Mouse (Mus musculus): ENCODE data around the gene Fam117a. TPM values are rescaled to one million over a fixed set of nuclear protein-coding genes. Genes with fewer than 3 reads are reported as not detected.

Fam117a gene
- polyA plus RNA-seq, 1 experiment from 2014 or later: 7.7 TPM

DNA sequence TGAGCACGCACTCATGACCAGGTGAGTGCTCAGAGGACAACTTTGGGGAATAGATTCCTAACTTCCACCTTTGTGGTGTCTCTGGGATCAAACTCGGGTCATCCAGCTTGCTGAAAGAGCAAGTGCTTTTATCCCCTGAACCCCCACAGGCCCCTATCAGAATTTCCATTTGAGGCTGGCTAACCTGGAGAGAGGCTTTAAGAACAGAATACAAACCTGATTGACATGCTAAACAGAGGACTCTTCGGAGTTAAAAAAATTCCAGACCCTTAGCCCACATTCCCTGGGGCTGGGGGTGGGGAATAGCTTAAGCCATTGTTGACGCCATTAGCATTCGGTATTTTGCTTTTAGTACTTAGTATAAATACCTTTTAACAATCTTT is 25.4 kb upstream of the Fam117a start:
- no peak for DNase-seq (ENCODE audit: low spot score)
- no peaks in the 10 kb centered on the region for H3K9me3 ChIP-seq (replicated peaks)
- no peaks in the 10 kb centered on the region for H3K27me3 ChIP-seq (ENCODE audit: low read depth, poor library complexity, severe bottlenecking)
- peaks cover 2% of the 10 kb centered on the region; the same call in 1 of the 2 replicates for H3K36me3 ChIP-seq
- H3K27ac ChIP-seq (replicated peaks): peak overlapping the region; percentile 98
- H3K4me3 ChIP-seq: peak overlapping the region; percentile 96
- peaks cover 25% of the 10 kb centered on the region for H3K4me1 ChIP-seq
- WGBS: 24% methylated on average over 5 of the region's 5 CpGs

DNA sequence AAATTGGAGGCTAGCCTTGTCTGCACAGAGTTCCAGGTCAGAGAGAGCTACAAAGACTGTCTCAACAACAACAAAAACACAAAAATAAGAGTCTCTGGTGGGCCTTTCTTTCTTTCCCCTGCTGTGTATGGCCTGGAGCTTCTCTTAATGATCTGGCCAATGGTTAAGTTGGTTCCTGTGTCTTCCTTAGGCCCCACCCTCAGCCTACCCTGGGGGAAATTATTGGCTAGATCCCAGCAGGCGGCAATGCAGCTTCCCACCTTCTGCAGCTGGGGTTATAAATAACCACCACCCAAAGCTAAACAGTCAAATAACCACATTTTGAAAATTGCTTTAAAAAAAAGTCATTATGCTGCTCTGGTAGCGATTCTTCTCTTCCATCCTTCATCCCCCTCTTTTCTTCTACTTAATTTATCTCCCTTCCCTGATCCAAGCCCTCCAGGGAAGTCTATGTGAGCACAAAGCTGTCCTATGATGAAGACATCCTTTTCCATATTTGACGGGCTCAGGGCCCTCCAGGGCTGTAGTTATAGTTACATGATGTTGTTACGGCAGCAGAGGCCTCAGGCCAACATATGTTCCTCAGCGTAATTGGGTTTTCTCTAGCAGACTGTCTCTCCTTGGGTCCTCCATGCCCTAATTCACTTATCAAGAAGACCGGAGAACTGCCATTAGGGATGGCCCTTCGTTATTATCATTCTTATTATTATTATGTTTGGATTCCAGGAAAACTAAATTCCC is 21.4 kb upstream of the Fam117a start:
- Histone ChIP-seq H3K27ac (replicated peaks) (no peak overlapping the region), H3K9me3 (replicated peaks) (no peaks in the 10 kb centered on the region), H3K4me1 (peaks cover 12% of the 10 kb centered on the region), H3K36me3 (no peaks in the 10 kb centered on the region), H3K4me3 (no peak overlapping the region), H3K27me3 (ENCODE audit: low read depth, poor library complexity, severe bottlenecking) (no peaks in the 10 kb centered on the region)
- WGBS: 82% methylated on average over 7 of the region's 7 CpGs
- DNase-seq (ENCODE audit: low spot score): no peak

DNA sequence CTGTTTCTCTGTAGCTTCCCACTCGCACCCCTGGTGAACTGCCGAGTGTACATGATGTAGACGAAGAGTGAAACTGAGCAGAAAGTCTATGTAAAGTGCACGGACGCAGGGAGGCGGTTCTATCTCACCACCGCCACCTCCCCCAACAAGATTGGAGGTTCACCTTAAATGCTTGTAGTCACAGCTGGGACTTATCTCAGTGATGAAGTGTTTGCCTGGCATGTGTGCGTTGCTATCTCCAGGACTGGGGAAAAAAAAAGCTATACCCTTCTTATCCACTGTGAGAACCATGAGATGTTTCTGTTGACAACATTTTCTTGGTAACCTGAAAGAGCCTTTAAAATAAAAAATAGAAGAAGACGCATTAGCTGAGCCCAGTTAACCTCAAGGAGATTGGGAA is 18.7 kb upstream of the Fam117a start:
- Histone ChIP-seq H3K36me3 (no peaks in the 10 kb centered on the region), H3K27ac (replicated peaks) (no peak overlapping the region), H3K4me1 (no peaks in the 10 kb centered on the region), H3K9me3 (replicated peaks) (no peaks in the 10 kb centered on the region), H3K27me3 (ENCODE audit: low read depth, poor library complexity, severe bottlenecking) (no peaks in the 10 kb centered on the region), H3K4me3 (no peak overlapping the region)
- no peak for DNase-seq (ENCODE audit: low spot score)
- 90% methylated on average over 9 of the region's 9 CpGs for WGBS

DNA sequence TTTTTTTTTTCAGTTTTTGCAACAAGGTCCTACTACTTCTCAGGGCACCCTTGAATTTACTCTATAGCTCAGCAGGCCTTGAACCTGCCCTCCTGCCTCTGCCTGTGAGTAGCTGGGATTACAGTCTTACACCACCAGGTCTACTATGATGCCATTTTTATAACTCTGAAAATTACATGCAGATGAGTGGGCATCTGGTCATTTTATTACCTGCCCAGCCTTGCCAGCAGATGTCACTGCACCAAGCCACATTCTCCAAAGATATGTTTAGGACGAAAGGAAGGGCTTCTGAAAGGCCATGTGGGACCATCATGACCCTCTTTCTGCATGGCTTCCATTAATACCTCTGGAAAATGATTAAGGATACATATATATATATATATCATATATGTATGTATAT is 17.3 kb upstream of the Fam117a start:
- no peak overlapping the region for H3K27ac ChIP-seq (replicated peaks)

DNA sequence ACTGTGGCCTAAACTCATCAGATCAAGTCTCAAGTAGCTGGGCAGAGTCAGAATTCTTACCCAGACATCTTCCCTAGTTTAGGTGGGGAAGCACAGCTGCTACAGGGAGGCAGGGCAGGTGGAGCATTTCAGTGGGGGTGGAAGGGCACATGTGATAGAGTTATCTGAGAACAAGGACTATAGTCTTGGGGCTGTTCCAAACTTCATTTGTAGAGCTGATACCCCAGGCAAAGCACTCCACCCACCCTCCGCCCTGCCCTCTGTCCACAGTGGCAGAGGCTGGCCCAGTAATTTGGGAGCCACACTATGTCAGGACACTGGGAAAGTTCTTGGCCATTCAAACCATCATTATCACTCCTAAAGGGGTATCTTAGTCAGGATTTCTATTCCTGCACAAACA is 16.8 kb upstream of the Fam117a start:
- DNase-seq (ENCODE audit: low spot score): no peak
- H3K4me3 ChIP-seq: no peak overlapping the region
- H3K36me3 ChIP-seq: no peaks in the 10 kb centered on the region
- WGBS: 97% methylated on average over 1 of the region's 1 CpGs
- H3K27ac ChIP-seq (replicated peaks): no peak overlapping the region
- no peaks in the 10 kb centered on the region for H3K9me3 ChIP-seq (replicated peaks)
- peaks cover 12% of the 10 kb centered on the region for H3K4me1 ChIP-seq
- H3K27me3 ChIP-seq (ENCODE audit: low read depth, poor library complexity, severe bottlenecking): no peaks in the 10 kb centered on the region

More for the DNA sequence above, 17.3 kb upstream of the Fam117a start:
- Histone ChIP-seq H3K36me3 (no peaks in the 10 kb centered on the region), H3K27me3 (ENCODE audit: low read depth, poor library complexity, severe bottlenecking) (no peaks in the 10 kb centered on the region), H3K4me3 (no peak overlapping the region), H3K9me3 (replicated peaks) (no peaks in the 10 kb centered on the region), H3K4me1 (peaks cover 8% of the 10 kb centered on the region)
- DNase-seq (ENCODE audit: low spot score): no peak
- 59% methylated on average over 1 of the region's 1 CpGs for WGBS

DNA sequence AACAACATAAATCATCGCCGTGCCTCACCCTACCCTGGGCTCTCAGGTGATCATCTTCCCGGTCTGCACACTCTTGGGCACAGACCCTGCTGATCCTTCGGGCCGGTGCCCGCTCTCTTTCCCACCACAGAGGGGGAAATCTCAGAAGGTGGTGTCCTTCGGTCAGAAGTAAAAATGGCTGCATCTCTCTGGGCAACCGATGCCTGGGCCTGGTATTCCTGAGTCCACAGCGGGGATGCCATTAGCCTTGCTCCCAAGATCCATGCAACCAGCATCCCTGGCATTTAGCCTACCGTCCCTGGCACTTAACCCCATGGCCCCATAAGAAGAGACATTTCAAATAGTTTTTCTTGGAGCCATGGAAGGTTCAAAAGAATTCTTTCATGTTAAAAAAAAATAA is 12.6 kb upstream of the Fam117a start:
- no peaks in the 10 kb centered on the region for H3K9me3 ChIP-seq (replicated peaks)
- H3K4me1 ChIP-seq: peaks cover 12% of the 10 kb centered on the region
- H3K36me3 ChIP-seq: no peaks in the 10 kb centered on the region
- H3K4me3 ChIP-seq: no peak overlapping the region
- H3K27me3 ChIP-seq (ENCODE audit: low read depth, poor library complexity, severe bottlenecking): no peaks in the 10 kb centered on the region
- peak; percentile 33 for DNase-seq (ENCODE audit: low spot score)
- no peak overlapping the region for H3K27ac ChIP-seq (replicated peaks)
- WGBS: 78% methylated on average over 10 of the region's 10 CpGs

DNA sequence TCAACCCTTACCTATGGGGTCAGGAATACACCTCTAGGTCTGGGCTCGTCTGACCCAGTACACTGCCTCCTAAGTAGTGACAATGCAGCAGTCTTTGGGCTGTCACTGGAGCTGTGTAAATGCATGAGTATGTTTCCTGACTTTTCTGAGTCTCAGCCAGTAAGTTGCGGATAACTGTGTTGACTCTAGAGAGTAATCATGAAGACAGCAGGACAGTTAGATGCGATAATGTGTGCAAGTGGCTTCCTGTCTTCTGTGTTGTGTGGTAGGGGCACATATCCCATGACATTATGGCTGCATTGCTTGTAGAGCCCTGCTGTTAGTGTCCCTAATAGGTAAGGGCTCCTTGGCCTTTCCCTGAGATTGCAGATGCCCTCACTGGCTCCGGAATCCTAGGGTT is 11.0 kb upstream of the Fam117a start:
- Histone ChIP-seq H3K27ac (replicated peaks) (no peak overlapping the region), H3K4me1 (peaks cover 12% of the 10 kb centered on the region), H3K9me3 (replicated peaks) (no peaks in the 10 kb centered on the region), H3K27me3 (ENCODE audit: low read depth, poor library complexity, severe bottlenecking) (no peaks in the 10 kb centered on the region), H3K4me3 (no peak overlapping the region), H3K36me3 (no peaks in the 10 kb centered on the region)
- DNase-seq (ENCODE audit: low spot score): no peak
- WGBS: 94% methylated on average over 4 of the region's 4 CpGs

DNA sequence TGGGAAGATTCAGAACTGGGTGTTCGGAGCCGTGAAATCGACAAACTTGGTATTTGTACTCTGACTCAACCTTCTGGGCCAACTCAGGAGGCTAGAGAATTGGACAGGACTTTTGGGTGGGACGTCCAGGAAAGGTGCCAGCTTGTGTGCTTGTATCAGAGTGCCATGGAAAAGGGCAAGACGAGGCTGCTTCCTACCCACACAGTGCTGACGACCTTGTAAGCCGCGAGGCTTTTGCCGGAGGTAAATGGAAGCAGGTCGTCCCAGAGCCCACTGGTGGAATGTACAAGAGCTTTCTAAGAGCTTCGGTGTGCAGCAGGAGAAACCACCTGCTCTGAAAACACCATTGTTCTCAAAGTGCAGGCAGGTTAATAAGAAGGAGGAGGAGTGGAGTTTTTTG is 10.6 kb upstream of the Fam117a start:
- H3K36me3 ChIP-seq: no peaks in the 10 kb centered on the region
- WGBS: 85% methylated on average over 11 of the region's 11 CpGs
- H3K4me1 ChIP-seq: peaks cover 12% of the 10 kb centered on the region
- no peaks in the 10 kb centered on the region for H3K9me3 ChIP-seq (replicated peaks)
- no peaks in the 10 kb centered on the region for H3K27me3 ChIP-seq (ENCODE audit: low read depth, poor library complexity, severe bottlenecking)
- H3K4me3 ChIP-seq: no peak overlapping the region
- no peak overlapping the region for H3K27ac ChIP-seq (replicated peaks)
- DNase-seq (ENCODE audit: low spot score): no peak

DNA sequence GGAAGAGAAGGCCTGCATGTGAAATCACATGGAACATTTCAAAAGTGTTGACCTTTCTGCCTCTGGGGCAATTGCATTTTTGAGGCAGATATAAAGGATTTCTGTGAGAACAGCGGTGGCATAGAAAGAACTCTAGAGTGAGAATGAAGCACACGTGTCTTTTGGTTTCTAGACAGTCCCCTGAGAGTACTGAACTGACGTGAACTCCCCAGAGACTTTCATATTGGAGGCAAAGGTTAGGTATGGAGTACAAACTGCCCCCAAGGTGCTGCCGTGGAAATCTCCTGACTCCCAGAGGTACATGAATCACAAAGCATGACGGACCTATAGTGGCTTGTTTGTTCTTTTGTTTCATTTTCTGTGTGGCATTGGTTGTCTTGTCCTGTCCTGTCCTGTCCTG is 8.2 kb upstream of the Fam117a start:
- no peaks in the 10 kb centered on the region for H3K9me3 ChIP-seq (replicated peaks)
- peaks cover 20% of the 10 kb centered on the region for H3K4me1 ChIP-seq
- DNase-seq (ENCODE audit: low spot score): no peak
- H3K4me3 ChIP-seq: no peak overlapping the region
- H3K27me3 ChIP-seq (ENCODE audit: low read depth, poor library complexity, severe bottlenecking): no peaks in the 10 kb centered on the region
- WGBS: 85% methylated on average over 5 of the region's 5 CpGs
- H3K36me3 ChIP-seq: no peaks in the 10 kb centered on the region
- no peak overlapping the region for H3K27ac ChIP-seq (replicated peaks)

DNA sequence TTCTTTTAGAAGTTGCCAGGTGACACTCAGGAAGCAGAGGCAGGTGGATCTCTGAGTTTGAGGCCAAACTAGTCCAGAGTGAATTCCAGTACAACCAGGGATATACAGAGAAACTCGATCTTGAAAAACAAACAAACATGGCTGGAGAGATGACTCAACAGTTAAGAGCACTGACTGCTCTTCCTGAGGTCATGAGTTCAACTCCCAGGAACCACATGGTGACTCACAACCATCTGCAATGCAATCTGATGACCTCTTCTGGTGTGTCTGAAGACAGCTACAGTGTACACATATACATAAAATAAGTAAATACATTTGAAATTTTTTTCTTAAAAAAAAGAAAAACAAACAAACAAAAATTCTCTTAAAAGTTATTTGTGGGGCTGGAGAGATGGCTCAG is 6.2 kb upstream of the Fam117a start:
- DNase-seq (ENCODE audit: low spot score): no peak
- no peaks in the 10 kb centered on the region for H3K9me3 ChIP-seq (replicated peaks)
- H3K4me1 ChIP-seq: peaks cover 8% of the 10 kb centered on the region; the same call in 1 of the 2 replicates
- H3K27me3 ChIP-seq (ENCODE audit: low read depth, poor library complexity, severe bottlenecking): no peaks in the 10 kb centered on the region
- H3K4me3 ChIP-seq: no peak overlapping the region
- H3K27ac ChIP-seq (replicated peaks): no peak overlapping the region
- H3K36me3 ChIP-seq: no peaks in the 10 kb centered on the region
- 78% methylated on average over 1 of the region's 1 CpGs for WGBS

DNA sequence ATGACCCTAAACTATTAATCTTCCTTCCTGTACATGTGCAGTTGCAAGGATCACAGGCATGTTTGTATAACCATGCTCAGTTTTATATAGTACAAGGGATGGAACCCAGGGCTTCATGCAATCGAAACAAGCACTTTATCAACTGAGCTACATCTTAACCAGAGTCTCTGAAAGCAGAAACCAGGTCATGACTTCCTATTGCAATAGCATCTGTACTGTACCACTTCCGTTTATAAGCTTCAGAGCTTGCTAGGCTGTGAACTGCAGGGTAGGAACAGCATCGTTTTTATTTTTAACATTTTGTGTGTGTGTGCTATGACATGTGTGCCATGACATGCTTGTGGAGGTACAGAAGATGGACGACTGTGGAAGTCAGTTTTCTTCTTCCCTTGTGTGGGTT is 3.6 kb upstream of the Fam117a start:
- no peak for DNase-seq (ENCODE audit: low spot score)
- 72% methylated on average over 4 of the region's 4 CpGs for WGBS
- H3K27ac ChIP-seq (replicated peaks): no peak overlapping the region
- no peak overlapping the region for H3K4me3 ChIP-seq
- H3K27me3 ChIP-seq (ENCODE audit: low read depth, poor library complexity, severe bottlenecking): peaks cover 9% of the 10 kb centered on the region
- peaks cover 27% of the 10 kb centered on the region for H3K4me1 ChIP-seq
- no peaks in the 10 kb centered on the region for H3K9me3 ChIP-seq (replicated peaks)
- H3K36me3 ChIP-seq: no peaks in the 10 kb centered on the region

DNA sequence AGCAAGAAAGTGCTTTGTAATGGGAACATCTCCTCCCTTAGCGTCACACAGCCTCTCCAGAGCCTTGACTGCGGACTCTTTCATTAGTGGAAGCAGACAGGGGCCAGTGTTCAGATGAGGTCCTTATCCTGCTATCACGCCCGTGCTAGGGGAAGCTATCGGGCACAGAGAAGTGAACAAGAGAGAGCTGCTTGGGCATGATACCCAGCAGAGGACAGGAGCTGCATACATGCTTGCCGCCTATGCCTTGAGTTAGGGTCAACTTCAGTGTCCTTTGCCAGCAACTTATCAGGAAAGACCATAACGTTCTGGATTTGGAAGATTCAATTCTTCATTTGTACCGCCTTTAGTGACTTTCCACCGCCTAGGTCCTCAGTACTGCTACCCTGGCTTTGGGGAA is 3.0 kb upstream of the Fam117a start:
- no peak for DNase-seq (ENCODE audit: low spot score)
- 84% methylated on average over 9 of the region's 9 CpGs for WGBS
- no peak overlapping the region for H3K27ac ChIP-seq (replicated peaks)
- no peaks in the 10 kb centered on the region for H3K9me3 ChIP-seq (replicated peaks)
- peaks cover 29% of the 10 kb centered on the region for H3K4me1 ChIP-seq
- H3K36me3 ChIP-seq: no peaks in the 10 kb centered on the region
- no peak overlapping the region for H3K4me3 ChIP-seq
- H3K27me3 ChIP-seq (ENCODE audit: low read depth, poor library complexity, severe bottlenecking): peaks cover 15% of the 10 kb centered on the region

DNA sequence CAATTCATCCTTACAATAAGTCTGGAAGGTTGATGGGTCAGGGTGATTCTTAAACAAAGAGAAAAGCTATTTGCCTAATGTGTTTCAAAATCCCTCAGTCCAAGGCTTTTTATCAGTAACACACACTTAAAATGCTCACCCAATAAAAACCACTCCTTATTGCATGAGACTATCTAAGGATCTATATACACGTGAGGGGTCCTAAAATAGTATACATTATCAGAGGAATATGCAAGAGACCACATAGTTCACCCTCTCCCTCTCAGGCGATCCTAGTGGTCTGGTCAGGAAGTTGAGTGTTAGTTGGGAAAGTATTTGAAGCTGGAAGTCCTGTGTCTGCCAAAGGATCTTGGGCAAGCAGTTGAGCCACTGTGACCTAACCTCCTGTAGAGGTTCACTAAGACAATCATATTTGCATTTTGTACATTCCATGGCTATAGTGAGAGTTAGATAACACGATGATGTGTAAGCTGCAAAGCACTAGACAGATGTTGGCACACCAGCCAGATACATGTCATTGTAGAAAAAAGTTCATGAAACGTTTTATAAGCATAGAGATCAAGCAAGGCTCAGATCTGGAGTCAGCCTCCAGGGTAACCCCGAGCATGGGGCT is 2.3 kb upstream of the Fam117a start:
- Histone ChIP-seq H3K27me3 (ENCODE audit: low read depth, poor library complexity, severe bottlenecking) (peaks cover 22% of the 10 kb centered on the region), H3K9me3 (replicated peaks) (no peaks in the 10 kb centered on the region), H3K4me3 (no peak overlapping the region), H3K27ac (replicated peaks) (no peak overlapping the region), H3K36me3 (no peaks in the 10 kb centered on the region), H3K4me1 (peaks cover 35% of the 10 kb centered on the region)
- 72% methylated on average over 5 of the region's 5 CpGs for WGBS
- no peak for DNase-seq (ENCODE audit: low spot score)
